Mouse (Mus musculus) 3134 (cell line): ENCODE results near the gene Xylb.
A peak's percentile ranks its signal among the peaks of the same experiment; 100 is the strongest.

Source experiments
- DNase-seq: peaks from one replicate; pipeline ENCODE4 v3.0.0-alpha.2; 2011; ENCODE audit warnings: low spot score; ENCODE audit not compliant: insufficient read length; ENCODE audit errors: extremely low read depth

The Xylb gene

GRCm38 (mm10) chr9:119394808-119395207, 37.6 kb downstream of the Xylb start:
- no peak for DNase-seq

DNA sequence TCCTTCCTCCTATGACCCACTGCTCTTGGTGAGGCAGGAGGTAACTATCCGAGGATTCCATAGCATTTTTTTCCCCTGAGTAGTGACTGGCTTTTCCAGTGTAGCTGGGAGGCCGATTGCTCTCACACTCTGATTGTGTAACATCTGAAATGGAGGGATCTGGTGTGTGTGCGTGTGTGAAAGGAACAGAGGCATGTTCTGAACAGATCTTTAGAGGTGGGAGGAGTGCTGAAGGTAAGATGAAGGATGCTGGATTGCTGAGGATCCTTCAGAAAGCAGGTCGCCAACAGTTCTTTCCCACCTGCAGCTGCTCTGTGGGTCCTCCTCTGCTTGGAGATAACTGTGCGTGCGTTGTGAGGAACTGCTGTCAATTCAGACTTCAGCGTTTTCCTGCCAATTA, 44.2 kb downstream of the Xylb start:
- no peak for DNase-seq

- DNase-seq = peak; percentile 76
Observed at GRCm38 (mm10) chr9:119401801-119402214, 44.6 kb downstream of the Xylb start, which contains the start of gene Acvr2b. Gene Acvr2b, plus strand, starts transcription at chr9:119402118.

GRCm38 (mm10) chr9:119402253-119403235, 45.4 kb downstream of the Xylb start:
- DNase-seq = no peak

GRCm38 (mm10) chr9:119403236-119403641, 46.1 kb downstream of the Xylb start:
- DNase-seq = no peak

DNA sequence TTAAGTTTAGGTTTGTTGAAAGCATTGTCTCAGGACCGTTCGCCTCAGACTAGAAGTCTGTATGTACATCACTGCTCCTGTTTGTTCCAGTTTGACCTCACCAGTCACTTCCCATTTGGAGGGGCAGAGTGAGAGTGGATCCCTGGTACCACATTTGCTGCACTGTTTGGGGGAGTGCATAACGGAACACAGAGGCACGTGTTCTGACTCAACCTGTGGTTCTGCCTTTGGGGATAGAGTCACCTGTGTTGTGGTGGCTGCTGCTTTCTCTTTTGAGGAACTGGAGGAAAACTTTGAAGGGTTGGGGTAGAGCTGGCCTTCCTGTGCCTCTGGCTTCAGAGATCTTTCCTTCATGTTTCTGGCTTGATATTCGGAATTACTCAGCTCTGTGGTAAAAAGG, 46.9 kb downstream of the Xylb start:
- no peak for DNase-seq

- DNase-seq = no peak
Observed at GRCm38 (mm10) chr9:119407884-119408283, 50.7 kb downstream of the Xylb start.

DNA sequence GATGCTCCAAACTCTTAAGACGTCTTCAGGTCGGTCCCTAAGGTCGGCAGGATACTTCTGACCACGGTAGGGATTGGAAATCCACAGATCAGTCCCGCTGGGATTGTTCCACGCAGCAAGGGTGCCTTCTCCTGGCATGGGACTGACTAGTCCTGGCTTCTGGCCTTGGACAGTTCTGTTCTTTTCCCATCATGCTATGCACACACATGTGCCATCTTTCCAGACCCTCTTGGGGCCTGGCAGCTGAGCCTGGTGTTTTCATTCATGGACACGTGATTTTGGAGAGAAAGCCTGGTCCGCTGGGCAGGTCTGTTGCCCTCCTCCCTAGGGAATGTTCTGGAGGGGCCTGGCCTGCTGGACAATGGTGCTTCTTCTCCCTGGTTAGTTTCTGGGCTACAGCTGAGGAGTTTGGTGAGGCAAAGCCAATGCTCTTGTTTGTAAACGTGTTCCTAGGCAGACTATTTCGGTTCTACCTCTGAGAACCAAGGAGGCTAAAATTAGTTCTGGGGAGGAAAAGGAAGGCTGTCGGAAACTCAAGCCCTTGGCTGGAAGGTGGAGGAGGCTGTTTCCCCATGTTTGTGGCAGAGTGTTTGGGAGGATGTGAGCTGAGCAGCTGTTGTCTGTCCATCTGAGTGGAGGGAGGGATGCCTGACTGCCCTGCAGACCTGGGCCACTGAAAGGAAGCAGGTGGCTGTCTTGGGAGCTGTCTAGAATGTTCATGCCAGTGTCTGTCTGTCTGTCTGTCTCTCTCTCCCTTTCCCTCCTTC, 51.9 kb downstream of the Xylb start:
- no peak for DNase-seq

- no peak for DNase-seq
Observed at GRCm38 (mm10) chr9:119409864-119410263, 52.7 kb downstream of the Xylb start.

DNA sequence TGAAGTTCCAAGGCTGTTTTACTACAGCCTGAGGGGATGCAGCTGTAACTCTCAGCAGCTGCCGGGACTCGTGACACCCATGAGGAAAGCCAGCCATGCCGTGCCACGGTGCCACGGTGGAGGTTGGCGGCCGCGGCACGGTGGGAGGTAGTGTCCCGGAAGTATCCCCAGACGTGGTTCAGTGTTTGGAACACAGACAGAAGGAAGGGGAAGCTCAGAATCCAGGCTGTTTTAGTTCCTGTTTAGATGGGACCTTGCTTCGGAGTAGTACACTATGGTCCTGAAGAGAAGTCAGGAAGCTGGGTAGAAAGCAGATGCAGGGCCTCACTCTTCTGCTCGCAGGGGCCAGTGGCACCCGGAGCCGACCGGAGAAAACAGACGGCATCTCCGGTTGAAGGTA, 60.8 kb downstream of the Xylb start:
- no peak for DNase-seq

DNA sequence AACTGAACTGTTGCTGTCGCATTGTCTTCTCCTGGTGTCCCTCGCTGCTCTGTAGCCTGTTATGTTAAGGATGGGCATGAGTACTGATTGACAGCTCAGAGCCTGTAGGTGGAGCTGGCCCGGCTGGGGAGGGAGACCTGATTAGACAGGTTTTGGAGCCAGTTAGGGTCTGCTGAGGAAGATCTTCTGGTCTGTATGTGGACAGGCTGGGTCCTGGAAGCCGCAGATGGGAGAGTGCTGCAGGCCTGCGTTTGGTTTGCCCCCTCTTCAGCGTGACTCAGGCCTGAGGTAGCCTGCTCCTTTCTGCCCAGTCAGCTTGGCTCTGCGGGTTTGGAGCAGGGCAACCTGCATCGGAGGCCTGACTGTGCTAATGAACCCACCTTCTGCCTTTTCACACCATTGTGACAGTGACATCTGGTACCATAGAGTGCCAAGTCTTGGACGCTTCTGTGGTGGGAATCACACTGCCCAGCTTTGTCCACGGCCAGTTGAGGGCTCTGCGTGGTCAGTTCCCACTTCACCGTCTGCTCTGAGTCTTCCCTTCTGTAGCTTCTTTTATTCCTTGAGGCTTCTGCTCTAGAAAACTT, 62.8 kb downstream of the Xylb start:
- no peak for DNase-seq

- peak; percentile 75 for DNase-seq
Observed at GRCm38 (mm10) chr9:119425217-119425975, 68.2 kb downstream of the Xylb start.

DNA sequence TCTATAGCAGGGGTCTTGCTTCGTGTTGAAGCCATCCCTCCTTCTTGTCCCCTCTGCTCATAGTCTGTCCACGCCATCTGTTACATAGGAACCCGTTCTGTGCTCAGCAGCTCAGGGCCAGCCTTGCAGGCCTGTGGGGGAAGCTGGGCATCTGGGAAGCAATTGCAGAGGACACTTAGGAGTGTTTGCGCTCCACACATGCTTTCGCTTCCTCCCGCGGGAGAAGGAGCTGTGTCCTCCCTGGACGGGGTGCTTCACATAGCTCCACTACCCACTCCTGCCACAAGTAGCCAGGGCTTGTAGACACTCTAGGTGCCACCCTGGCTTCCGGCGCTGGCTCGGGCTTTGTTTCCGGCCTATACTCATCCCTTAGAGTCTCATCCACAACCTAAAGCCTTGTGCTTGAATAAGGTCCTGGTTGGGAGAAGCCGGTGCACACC, 68.8 kb downstream of the Xylb start:
- no peak for DNase-seq

DNA sequence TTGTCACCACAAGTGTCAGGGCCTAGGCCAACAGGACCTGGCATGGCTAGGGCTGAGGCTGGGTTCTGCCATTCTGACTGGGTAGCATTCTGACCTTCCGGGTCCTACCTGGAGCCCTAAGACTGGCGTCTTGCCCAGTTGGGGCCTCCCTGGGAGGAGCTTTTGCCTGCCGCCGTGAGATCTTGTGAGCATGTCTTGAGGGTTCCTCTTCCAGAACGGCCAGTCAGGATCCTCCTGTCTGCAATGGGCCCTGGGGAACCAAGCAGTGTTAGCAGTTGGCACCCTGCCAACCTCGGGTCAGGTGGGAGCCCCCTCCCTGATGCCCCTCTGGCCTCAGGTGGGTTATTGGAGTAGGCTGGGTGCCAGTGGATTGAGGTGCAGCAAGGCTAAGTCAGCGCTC, 69.3 kb downstream of the Xylb start:
- DNase-seq = no peak

GRCm38 (mm10) chr9:119430311-119430710, 73.1 kb downstream of the Xylb start:
- DNase-seq = no peak

GRCm38 (mm10) chr9:119435855-119436254, 78.7 kb downstream of the Xylb start:
- DNase-seq = no peak

DNA sequence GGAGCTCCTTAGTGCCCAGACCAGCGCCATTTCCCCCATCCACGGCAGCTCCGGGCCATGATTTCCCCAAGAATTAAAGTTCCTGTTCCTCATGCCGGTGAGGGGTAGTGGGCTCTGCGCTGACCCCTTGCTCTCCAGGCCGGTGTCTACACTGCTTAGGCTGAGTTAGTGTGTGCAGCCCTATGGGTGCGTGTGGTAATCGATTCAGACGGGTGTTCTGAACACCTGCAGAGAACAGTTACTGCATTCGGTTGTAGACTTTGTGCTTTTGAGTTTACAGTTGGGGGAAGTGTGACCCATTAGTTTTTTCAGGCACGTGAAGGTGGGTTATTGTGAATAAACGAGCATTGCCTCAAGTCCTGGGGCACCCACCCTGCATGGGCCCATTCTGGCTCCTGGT, 80.9 kb downstream of the Xylb start:
- no peak for DNase-seq

GRCm38 (mm10) chr9:119438498-119439000, 81.4 kb downstream of the Xylb start:
- no peak for DNase-seq
